Mouse (Mus musculus) lung, postnatal 14 days (tissue): ENCODE results near the gene C1qa.

ENCODE experiments used
- DNase-seq: peaks from one replicate; pipeline ENCODE4 v3.0.0; 2021

C1qa gene

DNA sequence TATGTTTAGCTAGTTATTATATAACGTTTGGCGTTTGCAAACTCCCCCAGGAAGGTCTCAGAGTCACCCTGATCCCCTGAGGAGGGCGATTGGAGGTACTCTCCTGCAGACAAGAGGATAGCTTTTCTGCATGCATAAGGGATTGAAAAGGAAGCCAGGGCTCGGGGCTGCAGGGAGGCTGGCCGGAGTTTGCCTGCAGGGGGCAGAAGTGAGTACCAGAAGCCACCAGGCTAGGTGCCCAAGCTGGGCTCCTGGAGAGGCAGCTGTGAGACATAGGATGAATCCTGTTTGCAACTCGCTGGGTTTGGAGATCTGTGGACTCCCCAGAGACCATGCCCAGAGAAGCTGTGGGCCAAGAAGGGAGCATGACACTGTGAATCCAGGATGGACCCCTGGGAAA is 43.5 kb downstream of the C1qa start:
- no peak for DNase-seq

DNA sequence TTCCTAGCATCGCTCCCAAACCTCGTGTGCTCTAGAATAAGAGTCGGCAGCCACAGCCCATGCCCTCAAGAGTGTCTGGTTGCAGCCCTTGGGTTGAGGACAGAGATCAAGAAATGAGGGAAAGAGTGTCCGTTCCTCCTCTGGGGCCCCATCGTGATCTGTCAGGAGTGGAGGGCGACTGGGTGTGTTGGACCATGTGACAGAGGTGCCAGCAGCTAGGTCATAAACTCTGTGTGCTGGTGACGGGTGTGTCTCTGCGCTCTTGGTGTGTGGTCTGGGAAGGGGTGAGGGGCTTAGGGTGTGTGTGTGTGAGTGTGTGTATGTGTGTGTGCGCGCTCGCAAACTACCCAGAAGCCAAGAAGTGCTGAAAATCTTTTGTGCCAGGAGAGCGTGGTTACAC is 45.6 kb downstream of the C1qa start:
- no peak for DNase-seq

GRCm38 (mm10) chr4:136852119-136852518 is 46.5 kb downstream of the C1qa start:
- DNase-seq, result no peak

GRCm38 (mm10) chr4:136848565-136848964 is 50.0 kb downstream of the C1qa start:
- DNase-seq, result no peak

DNA sequence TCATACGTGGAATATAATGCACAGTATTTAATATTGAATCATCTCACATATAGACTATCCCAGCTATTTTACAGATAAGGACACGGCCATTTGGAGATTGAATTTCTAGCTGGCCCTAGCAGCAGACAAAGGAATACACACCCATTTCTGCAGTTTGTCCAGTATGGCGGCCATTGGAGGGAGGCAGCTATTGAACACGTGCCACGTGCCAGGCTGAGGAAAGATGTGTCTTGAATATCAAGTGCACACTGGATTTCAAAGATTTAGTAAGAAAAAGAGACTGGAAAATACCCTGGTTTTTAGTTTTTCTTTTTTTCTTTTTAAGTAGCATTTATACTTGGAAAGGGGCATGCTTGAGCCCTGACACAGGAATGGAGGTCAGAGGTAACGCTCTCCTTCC is 51.4 kb downstream of the C1qa start:
- DNase-seq, result no peak
